Mouse (Mus musculus) lung, embryonic 16.5 days (tissue): ENCODE results near the gene Clmp. TPM values are rescaled to one million over a fixed set of nuclear protein-coding genes. Genes with fewer than 3 reads are reported as not detected.

Source experiments
- ATAC-seq: fragments of 200-750 bp; cut with Nextera tagmentation; 2 replicates; pipeline ENCODE4 v1.8.0; 2017; ENCODE audit warnings: low read depth, mild to moderate bottlenecking, moderate library complexity
- H3K27ac ChIP-seq: fragments of 300-500 bp; sonication (generic); 2 replicates; pipeline ENCODE4 v1.5.1; 2014; ENCODE audit warnings: mild to moderate bottlenecking, control low read depth, low read length
- H3K27me3 ChIP-seq: fragments of 300-500 bp; sonication (generic); 2 replicates; pipeline ENCODE4 v1.6.1; 2014; ENCODE audit warnings: low read depth, low read length, mixed read lengths; ENCODE audit not compliant: control insufficient read depth, insufficient read depth
- H3K36me3 ChIP-seq: fragments of 300-500 bp; sonication (generic); 2 replicates; pipeline ENCODE4 v1.6.1; 2014; ENCODE audit warnings: low read length; ENCODE audit not compliant: control insufficient read depth, insufficient read depth
- H3K4me1 ChIP-seq: fragments of 300-500 bp; sonication (generic); replicated peaks from 2 replicates; pipeline ENCODE4 v1.6.1; 2014; ENCODE audit warnings: low read length, mixed read lengths; ENCODE audit not compliant: control insufficient read depth, insufficient read depth
- H3K4me2 ChIP-seq: fragments of 300-500 bp; sonication (generic); 2 replicates; pipeline ENCODE4 v1.6.1; 2014; ENCODE audit warnings: low read depth, low read length, control low read depth
- H3K4me3 ChIP-seq: fragments of 300-500 bp; sonication (generic); 2 replicates; pipeline ENCODE4 v1.5.1; 2014; ENCODE audit warnings: mild to moderate bottlenecking, low read length, control low read depth
- H3K9ac ChIP-seq: fragments of 300-500 bp; sonication (generic); 2 replicates; pipeline ENCODE4 v1.6.1; 2014; ENCODE audit warnings: low read length, control low read depth
- H3K9me3 ChIP-seq: fragments of 300-500 bp; sonication (generic); 2 replicates; pipeline ENCODE4 v1.6.1; 2016; ENCODE audit warnings: low read length; ENCODE audit not compliant: control insufficient read depth
- WGBS: fragments of 180-500 bp; shearing (Covaris S2); extraction: QIAGEN DNeasy Blood & Tissue Kit; methylation state at CpG from one replicate; pipeline ENCODE4 v1.1.7; 2014; 5-methylcytosine and 5-hydroxymethylcytosine counted together
- polyA plus RNA-seq: library from polyadenylated mRNA; unstranded; fragments of >200 nt; fragmentation: Nextera tagmentation; extraction: Ambion mirVana; gene quantifications from 2 replicates; pipeline ENCODE4 v1.2.1, GENCODE M21; 2015

Gene Clmp
- polyA plus RNA-seq, 1 experiment from 2014 or later: 10.8 TPM

GRCm38 (mm10) chr9:40686421-40686899, 698 bp downstream of the Clmp start:
- peak overlapping the region; percentile 77 for H3K9ac ChIP-seq
- H3K27ac ChIP-seq: peak overlapping the region; percentile 70
- peak overlapping the region; percentile 91 for H3K4me2 ChIP-seq
- under 1% methylated on average over 23 of the region's 23 CpGs for WGBS
- peaks cover 8% of the 10 kb centered on the region; the same call in 1 of the 2 replicates for H3K27me3 ChIP-seq
- H3K9me3 ChIP-seq: no peaks in the 10 kb centered on the region
- peak overlapping the region; percentile 69 for H3K4me3 ChIP-seq
- peak; percentile 75 for ATAC-seq
- 0 out of 2 replicates have a peak, but pooled peaks cover 3% of the 10 kb centered on the region for H3K4me1 ChIP-seq
- no peaks in the 10 kb centered on the region for H3K36me3 ChIP-seq

- Histone ChIP-seq H3K4me2 (peak overlapping the region; percentile 91), H3K36me3 (no peaks in the 10 kb centered on the region), H3K27me3 (peaks cover 8% of the 10 kb centered on the region; the same call in 1 of the 2 replicates), H3K9me3 (no peaks in the 10 kb centered on the region), H3K4me1 (peaks cover 3% of the 10 kb centered on the region; the same call in 1 of the 2 replicates), H3K9ac (peak overlapping the region; percentile 77; the same call in 1 of the 2 replicates), H3K4me3 (peak overlapping the region; percentile 69), H3K27ac (no peak overlapping the region)
- 46% methylated on average over 5 of the region's 5 CpGs for WGBS
- peak; percentile 23; the same call in 1 of the 2 replicates for ATAC-seq
Observed at GRCm38 (mm10) chr9:40687053-40687452, 1.3 kb downstream of the Clmp start.

DNA sequence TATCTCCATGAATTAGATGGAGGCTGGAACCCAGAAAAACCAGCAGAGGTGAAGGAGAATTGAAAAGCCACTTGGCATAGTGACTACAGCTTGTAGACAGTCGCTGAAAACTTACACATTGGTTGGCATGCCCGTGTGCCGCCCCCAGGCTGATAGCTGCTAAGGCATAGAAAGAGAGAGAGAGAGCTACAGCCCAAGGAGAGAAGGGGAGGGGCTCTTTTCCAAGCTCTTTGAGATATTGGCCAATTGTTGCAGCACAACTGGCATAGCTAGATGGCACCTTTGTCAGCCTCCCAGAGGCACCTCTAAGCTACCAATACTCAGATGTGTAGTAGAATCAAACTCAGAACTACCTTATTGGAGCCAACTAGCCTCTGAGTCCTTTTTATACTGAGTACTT, 1.8 kb downstream of the Clmp start:
- Histone ChIP-seq H3K4me1 (peaks cover 5% of the 10 kb centered on the region), H3K4me3 (no peak overlapping the region), H3K36me3 (no peaks in the 10 kb centered on the region), H3K4me2 (no peak overlapping the region; the same call in 1 of the 2 replicates), H3K9ac (no peak overlapping the region), H3K27me3 (peaks cover 8% of the 10 kb centered on the region; the same call in 1 of the 2 replicates), H3K9me3 (no peaks in the 10 kb centered on the region), H3K27ac (no peak overlapping the region)
- 61% methylated on average over 3 of the region's 3 CpGs for WGBS
- no peak for ATAC-seq

DNA sequence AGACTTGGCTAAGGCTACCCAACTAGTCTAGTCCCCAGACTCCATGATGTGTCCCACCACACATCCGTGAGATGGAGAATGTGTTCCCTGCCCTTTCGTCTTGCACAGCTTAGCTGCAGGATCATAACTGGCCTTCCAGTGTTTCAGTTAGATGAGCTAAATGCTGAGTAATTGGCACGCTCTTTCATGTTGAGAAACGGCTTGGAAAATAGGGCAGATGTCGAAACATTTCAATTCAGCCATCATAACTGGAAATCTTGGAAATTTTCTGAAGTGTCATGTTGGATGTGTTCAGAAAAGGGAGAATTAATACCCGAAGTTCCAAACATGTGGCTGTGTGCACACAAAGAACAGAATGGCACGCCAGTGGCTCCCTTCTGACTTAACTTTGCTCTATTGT, 4.7 kb downstream of the Clmp start:
- no peak overlapping the region for H3K27ac ChIP-seq
- H3K4me1 ChIP-seq: peaks cover 11% of the 10 kb centered on the region
- no peak overlapping the region for H3K4me2 ChIP-seq
- no peak overlapping the region for H3K4me3 ChIP-seq
- H3K9ac ChIP-seq: no peak overlapping the region
- H3K27me3 ChIP-seq: peaks cover 5% of the 10 kb centered on the region; the same call in 1 of the 2 replicates
- no peaks in the 10 kb centered on the region for H3K36me3 ChIP-seq
- ATAC-seq: no peak
- WGBS: 77% methylated on average over 7 of the region's 7 CpGs
- H3K9me3 ChIP-seq: no peaks in the 10 kb centered on the region

DNA sequence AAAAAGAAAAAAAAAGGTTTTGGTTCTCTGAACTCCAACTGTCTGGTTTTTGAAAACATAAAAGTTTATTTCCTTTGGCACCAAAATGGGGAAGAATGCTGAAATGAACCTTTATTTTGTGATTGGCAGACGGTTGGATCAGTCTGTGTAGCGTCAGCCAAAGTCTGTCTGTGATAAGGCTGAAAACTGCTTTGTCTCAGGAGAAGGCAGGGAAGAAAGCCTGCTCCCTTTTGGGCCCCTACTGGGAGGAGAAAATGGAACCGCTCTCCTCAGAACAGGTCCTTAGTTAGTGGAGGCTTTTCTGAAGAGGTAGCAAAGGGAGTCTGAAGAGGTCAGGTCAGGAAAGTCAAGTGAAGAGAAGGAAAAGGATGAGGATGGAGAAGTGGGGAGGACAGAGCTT, 7.3 kb downstream of the Clmp start:
- H3K36me3 ChIP-seq: no peaks in the 10 kb centered on the region
- H3K9me3 ChIP-seq: no peaks in the 10 kb centered on the region
- 31% methylated on average over 3 of the region's 3 CpGs for WGBS
- no peak overlapping the region for H3K4me3 ChIP-seq
- H3K4me1 ChIP-seq: peaks cover 8% of the 10 kb centered on the region
- no peaks in the 10 kb centered on the region for H3K27me3 ChIP-seq
- no peak overlapping the region for H3K27ac ChIP-seq
- no peak overlapping the region for H3K9ac ChIP-seq
- no peak for ATAC-seq
- no peak overlapping the region for H3K4me2 ChIP-seq

- Histone ChIP-seq H3K9me3 (no peaks in the 10 kb centered on the region), H3K4me3 (no peak overlapping the region), H3K4me1 (peaks cover 8% of the 10 kb centered on the region), H3K27ac (no peak overlapping the region), H3K36me3 (no peaks in the 10 kb centered on the region), H3K27me3 (no peaks in the 10 kb centered on the region), H3K4me2 (no peak overlapping the region), H3K9ac (no peak overlapping the region)
- 45% methylated on average over 5 of the region's 5 CpGs for whole genome bisulfite sequencing
- ATAC-seq: peak; percentile 17; the same call in 1 of the 2 replicates
Observed at GRCm38 (mm10) chr9:40693768-40694167, 8.0 kb downstream of the Clmp start.

DNA sequence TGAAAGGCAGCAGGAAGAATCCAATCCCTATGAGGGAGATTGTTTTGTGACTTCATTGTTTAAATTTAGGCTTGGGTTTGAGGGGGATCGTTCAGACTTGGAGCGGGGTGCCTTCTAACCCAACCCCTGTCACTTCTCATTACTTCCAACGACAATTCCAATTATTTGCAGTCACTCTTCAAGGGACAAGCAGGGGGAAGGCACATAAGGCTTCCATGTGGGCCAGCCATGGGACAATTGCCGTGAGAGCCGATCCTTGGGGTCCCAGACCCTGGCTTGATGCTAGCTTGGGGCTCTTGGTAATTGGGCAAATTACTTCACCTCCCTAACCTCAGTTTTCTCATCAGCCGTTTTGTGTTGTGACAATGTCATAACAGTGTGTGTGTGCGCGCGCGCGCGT, 8.5 kb downstream of the Clmp start:
- H3K9me3 ChIP-seq: no peaks in the 10 kb centered on the region
- 82% methylated on average over 12 of the region's 12 CpGs for WGBS
- H3K4me3 ChIP-seq: no peak overlapping the region
- no peak for ATAC-seq
- H3K9ac ChIP-seq: no peak overlapping the region
- H3K27ac ChIP-seq: no peak overlapping the region
- H3K4me1 ChIP-seq: peaks cover 8% of the 10 kb centered on the region
- H3K4me2 ChIP-seq: no peak overlapping the region
- H3K27me3 ChIP-seq: no peaks in the 10 kb centered on the region
- H3K36me3 ChIP-seq: no peaks in the 10 kb centered on the region

DNA sequence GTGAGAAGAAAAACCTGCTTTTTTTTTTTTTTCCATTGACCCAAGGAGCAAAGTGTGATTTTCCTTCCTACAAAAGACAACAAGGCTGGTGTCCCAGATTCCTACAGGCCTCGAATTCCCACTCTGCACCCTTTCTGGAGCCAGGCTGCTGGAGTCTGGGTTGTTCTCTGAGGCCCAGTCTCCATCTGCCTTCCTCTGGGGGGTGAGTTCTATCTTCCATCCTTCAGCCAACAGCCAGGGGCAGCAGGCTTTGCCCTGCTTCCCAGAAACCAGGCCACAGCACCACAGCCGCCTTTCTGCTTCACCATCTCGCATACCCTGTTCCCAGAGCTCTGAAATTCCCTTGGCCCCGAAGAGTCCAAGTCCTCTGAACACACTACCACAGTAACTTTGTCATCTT, 10.3 kb downstream of the Clmp start:
- H3K4me2 ChIP-seq: no peak overlapping the region
- no peak overlapping the region for H3K4me3 ChIP-seq
- no peaks in the 10 kb centered on the region for H3K27me3 ChIP-seq
- no peaks in the 10 kb centered on the region for H3K36me3 ChIP-seq
- ATAC-seq: no peak
- no peak overlapping the region for H3K9ac ChIP-seq
- 83% methylated on average over 4 of the region's 4 CpGs for WGBS
- H3K4me1 ChIP-seq: peaks cover 8% of the 10 kb centered on the region
- H3K27ac ChIP-seq: no peak overlapping the region
- H3K9me3 ChIP-seq: no peaks in the 10 kb centered on the region

GRCm38 (mm10) chr9:40699194-40699593, 13.4 kb downstream of the Clmp start:
- Histone ChIP-seq H3K9me3 (no peaks in the 10 kb centered on the region), H3K27ac (no peak overlapping the region), H3K9ac (no peak overlapping the region), H3K36me3 (no peaks in the 10 kb centered on the region), H3K4me2 (no peak overlapping the region), H3K4me3 (no peak overlapping the region), H3K4me1 (no peaks in the 10 kb centered on the region), H3K27me3 (no peaks in the 10 kb centered on the region)
- ATAC-seq: no peak
- 83% methylated on average over 3 of the region's 3 CpGs for WGBS

GRCm38 (mm10) chr9:40700253-40700652, 14.5 kb downstream of the Clmp start:
- Histone ChIP-seq H3K27ac (no peak overlapping the region), H3K4me1 (no peaks in the 10 kb centered on the region), H3K9me3 (no peaks in the 10 kb centered on the region), H3K4me2 (no peak overlapping the region), H3K9ac (no peak overlapping the region), H3K4me3 (no peak overlapping the region), H3K36me3 (no peaks in the 10 kb centered on the region), H3K27me3 (no peaks in the 10 kb centered on the region)
- 75% methylated on average over 5 of the region's 5 CpGs for WGBS
- no peak for ATAC-seq
